Mouse (Mus musculus) fibroblast of lung, adult 2 months (primary cell): ENCODE results near the gene Tceanc.
A peak's percentile ranks its signal among the peaks of the same experiment; 100 is the strongest.
"Not testable (repeated sequence)": the region's sequence is repeated elsewhere in the genome, so short reads cannot be mapped to it uniquely, and the experiment has no call there.

Experiments used
- DNase-seq: peaks from one replicate; pipeline ENCODE4 v3.0.0-alpha.2; 2011; ENCODE audit warnings: low read depth

Gene Tceanc

DNA sequence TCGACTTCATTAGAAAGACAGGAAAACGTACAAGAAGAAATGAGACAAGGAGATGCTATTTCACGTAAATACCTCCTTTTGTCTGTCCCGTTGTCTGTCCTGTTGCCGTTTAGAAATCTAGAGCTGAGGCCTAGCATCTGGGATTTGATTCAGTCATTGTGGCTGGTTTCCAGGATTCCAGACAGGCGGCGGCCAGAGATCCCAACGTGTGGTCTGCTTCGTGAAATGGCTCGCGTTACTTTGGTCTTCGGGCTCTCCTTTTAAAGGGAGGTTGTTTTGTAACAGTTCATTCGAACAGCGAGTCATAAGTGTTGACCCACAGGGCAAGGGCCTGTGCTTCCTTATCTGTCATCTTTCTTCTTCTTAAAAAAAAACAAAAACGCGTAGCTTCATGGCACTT is at the start of gene Tceanc:
Tceanc (minus strand) TSS at position 223 of the 400 bp plus-strand sequence.
- DNase-seq: no peak

GRCm38 (mm10) chrX:166565983-166566382 is 47.6 kb upstream of the Tceanc start:
- DNase-seq: no peak

- no peak for DNase-seq
Measured at GRCm38 (mm10) chrX:166565401-166565800, 47.0 kb upstream of the Tceanc start.

DNA sequence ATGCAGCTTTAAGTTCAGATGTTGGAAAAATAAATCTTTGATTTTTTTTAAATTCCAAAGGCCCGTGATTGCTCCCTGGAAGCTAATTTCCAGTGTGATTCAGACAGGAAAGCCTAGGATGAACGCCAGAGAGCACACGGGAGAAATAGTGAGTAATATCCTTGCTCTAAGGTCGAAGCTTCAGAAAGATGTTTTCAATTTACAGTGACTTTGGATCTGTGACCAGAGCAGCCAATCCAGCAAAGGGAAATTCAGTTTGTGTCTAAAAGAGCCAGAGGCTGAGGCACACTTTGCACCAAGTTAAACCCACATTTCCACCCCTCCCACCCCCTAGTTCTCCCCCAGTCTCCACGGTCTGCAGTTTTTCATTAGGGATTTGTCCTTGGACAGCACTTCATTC is 46.5 kb upstream of the Tceanc start:
- peak; percentile 44 for DNase-seq

GRCm38 (mm10) chrX:166559333-166559732 is 41.0 kb upstream of the Tceanc start:
- peak; percentile 26 for DNase-seq

DNA sequence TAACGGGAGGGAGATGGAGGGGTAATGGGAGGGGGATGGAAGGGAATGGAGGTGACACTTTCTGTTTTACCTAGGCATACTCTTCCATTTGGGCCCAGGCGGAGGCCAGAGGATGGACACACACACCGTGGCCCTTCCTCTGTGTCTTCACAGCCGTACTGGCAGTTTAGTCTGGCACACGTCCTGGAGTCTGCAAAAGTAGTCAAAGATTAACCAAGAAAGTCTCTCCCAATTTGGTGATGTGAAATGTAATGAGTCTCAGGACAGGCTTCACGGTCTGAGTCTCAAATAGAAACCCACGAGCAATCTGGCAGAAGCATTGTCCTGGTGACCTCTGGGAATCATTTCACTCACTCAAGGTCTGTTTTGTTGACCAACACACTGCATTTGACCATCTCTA is 34.0 kb upstream of the Tceanc start:
- no peak for DNase-seq

DNA sequence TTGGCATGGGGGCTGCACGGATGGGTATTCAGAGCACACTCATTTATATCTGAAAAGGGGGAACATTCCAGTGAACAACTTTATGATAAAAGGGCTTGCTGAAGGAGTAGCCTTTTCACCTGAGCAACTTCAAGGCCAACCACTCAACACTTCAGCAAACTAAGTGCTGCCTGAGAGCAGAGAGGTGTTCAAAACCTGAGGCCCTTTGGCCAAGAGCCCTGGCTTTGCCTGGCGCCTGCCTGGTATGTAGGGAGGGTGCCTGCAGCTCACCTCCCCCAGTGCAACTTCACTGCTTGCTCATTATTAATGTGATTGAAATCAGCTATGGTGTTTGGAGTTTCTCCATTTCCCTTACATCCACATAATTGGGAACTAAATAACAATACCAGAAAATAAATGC is 28.1 kb upstream of the Tceanc start:
- no peak for DNase-seq

- DNase-seq: no peak
Measured at GRCm38 (mm10) chrX:166535138-166535537, 16.8 kb upstream of the Tceanc start.

DNA sequence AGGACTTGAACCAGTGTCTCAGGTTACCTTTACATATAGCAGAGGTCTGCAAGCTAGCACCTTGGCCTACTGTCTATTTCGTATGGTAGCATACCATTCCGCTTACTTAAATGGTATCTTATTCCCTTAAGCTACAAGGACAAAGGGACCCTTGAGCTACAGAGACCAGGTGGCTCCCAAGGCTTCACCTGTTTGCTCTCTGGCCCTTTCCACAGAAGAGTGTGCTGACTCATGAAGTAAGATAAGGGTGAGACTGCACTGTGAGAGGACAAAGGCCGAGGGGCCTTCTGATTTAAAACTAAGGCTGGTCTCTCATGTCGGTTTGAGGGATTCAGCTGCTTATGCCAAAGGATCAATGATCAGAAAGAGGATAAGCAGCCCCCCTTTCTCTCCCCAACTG is 15.1 kb upstream of the Tceanc start:
- DNase-seq: no peak

DNA sequence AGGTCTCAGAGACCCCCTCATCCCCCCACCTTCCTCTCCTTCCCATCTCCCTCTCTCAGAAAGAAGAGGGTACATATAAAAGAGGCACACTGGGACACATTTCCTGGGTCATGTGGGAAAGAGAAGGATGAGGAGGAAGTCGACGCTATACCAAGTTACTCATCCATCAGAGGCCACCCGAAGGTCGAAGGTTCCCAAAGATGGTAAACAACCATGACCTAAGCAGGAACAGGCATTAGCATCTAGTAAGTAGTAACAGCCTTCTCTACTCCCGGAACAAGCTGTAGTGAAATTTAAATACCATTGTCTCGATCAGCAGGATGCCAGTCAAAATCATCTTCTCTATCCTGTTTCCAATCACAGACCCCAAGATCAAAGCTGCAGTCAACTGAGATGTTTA is 13.3 kb upstream of the Tceanc start:
- no peak for DNase-seq

- no peak for DNase-seq
Measured at GRCm38 (mm10) chrX:166528126-166528525, 9.8 kb upstream of the Tceanc start.

DNA sequence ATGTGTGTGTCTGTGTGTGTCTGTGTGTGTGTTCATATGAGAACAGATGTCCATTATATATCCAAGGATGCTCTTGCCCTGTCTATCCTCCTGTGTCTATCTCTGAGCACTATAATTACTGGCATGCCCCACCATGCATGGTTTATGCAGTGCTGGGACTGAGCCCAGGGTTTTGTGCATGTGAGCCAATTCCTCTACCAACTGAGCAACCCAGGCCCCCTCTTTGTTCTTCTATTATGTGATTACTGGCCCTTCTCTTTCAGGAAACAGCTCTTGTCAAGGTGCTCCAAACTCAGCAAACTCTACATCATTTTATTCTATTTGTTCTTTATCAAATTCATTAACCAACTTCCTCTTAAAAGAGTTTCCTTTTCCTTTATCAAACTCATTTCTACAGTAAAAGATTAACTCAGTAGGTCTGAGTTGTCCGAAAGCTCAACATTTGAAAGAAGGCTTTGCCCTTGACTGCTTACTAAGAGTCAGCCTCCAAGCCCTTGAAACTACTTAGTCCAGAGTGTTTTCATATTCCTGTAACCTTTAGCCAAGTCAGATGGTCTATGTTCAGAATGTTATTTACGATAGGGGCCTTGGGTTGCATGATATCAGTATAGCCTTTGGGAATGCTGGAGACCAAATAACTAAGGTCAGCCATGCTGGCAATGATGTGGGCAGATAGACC is 7.4 kb upstream of the Tceanc start:
- no peak for DNase-seq

GRCm38 (mm10) chrX:166520782-166521181 is 2.4 kb upstream of the Tceanc start:
- no peak for DNase-seq

DNA sequence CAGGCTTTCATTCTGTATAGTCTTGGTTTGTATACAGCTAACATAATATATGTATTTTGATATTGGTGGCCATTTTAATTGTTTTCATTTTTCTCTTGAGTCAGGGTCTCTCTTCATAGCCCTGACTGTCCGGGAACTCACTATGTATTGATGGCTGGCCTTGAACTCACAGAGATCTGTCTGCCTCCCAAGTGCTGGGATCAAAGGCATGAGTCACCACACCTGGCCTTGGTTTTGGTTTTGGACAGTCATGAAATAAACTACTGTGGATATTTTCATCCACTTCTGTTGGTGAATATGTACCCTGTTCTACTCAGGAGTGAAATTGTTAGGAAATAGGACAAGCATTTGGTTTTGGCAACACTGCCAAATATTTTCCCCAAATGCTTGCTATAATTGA is 1.7 kb downstream of the Tceanc start:
- DNase-seq: no peak

- no peak for DNase-seq
Measured at GRCm38 (mm10) chrX:166515923-166516322, 2.4 kb downstream of the Tceanc start.

DNA sequence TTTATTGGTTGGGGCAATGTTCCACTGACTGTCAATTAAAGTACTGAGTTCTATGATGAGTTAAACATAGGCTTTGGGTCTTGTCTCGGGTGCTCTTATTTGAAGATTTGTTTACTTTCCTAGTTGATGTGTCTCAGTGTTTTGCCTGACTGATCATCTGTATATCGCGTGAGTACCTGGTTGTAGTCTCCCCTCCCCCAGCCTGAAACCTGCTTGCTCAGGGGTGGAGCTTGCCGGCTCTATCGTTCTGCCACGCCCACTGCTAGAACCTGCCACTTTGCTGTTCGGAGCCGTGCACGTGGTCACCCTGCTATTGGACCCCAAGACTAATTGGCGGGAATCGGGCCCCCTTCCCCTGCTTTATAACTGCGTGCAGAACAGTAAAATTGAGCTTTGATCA is 4.3 kb downstream of the Tceanc start:
- not testable (repeated sequence) for DNase-seq

GRCm38 (mm10) chrX:166512071-166512470 is 6.3 kb downstream of the Tceanc start:
- no peak for DNase-seq

- DNase-seq: no peak
Measured at GRCm38 (mm10) chrX:166511107-166511506, 7.3 kb downstream of the Tceanc start.

DNA sequence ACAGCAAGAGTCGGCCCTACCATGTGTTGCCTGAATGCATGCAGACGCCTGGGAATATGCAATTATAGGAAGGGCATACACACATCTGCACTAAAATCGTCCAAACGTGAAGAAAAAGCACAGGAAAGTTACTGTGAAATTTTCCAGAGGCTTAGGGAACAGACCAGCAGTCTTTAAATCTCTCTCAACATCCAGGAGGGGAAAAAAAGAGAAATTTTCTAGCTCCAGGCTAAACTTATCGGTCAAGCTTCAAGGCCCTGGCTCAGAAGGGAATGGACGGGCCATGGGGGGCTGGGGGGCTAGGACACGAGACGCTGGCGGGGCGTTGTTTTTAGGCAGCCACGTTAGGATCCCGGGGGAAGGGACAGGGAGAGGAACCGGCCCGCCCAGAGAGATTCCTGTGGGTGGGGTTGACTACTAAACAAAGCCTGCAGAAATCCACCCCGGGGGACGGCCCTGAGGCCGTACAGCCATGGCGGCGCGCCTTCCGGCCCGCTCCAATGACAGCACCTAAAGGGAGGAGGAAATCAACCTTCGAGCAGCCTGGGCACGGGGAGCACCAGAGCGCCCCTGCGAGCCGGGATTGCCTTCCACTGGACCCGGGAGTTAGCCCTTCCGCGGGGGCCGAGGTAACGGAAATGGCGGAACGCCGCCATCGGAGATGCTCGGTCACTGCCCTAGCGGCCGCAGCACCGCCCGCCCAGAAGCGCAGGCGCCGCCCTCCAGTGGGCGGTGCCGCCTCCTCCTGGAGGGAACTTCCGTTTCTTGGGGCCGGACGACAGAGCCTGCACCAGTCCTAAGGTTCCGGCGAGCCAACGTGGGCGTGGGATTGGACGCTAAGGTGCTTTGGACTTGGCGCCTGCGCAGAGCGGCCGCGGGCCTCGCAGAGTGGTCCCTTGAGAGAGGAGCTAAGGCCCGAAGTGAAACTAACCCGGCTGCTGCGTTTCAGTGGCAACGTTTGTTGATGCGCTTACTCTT is 8.3 kb downstream of the Tceanc start:
- DNase-seq: peak; percentile 82

GRCm38 (mm10) chrX:166504421-166504820 is 13.9 kb downstream of the Tceanc start:
- DNase-seq: no peak

GRCm38 (mm10) chrX:166499496-166500190 is 18.7 kb downstream of the Tceanc start:
- DNase-seq: no peak

DNA sequence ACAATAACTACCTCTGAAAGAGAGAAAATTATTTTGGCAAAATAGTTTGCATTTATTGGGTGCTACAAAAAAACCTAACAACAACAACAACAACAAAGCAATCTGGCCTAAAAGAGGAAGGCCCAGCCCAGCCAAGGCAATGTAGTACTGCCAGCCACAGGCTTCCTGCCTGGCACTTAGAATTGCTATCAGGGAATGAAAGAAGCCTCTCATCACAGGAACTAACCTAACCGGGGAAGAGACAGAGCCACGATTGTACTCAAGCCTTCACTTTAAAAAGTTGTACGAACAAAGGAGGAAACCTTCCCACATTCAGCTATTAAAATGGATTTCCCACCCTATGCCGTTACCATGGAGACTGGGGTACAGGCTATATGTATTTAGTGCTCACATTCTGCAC is 20.6 kb downstream of the Tceanc start:
- DNase-seq: no peak

DNA sequence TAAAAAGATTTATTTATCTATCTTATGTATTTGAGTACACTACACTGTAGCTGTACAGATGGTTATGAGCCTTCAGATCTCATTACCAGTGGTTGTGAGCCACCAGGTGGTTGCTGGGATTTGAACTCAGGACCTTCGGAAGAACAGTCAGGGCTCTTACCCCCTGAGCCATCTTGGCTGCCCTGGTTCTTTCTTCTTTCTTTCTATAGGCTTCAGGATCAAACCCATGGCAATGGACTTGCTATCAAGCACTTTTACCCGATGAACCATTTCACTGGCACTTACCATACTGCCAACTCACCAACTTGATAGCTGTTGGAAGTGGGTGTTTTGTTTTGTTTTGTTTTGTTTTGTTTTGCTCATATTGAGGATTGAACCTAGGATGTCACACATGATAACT is 23.3 kb downstream of the Tceanc start:
- DNase-seq: no peak
